Mouse (Mus musculus) kidney, adult 2 months (tissue): Measurements from ENCODE around the gene Plppr2.

ENCODE experiments used
- CTCF ChIP-seq: fragments of 200-500 bp; conservative IDR thresholded peaks from 2 replicates; pipeline ENCODE4 v1.5.1; 2011; ENCODE audit warnings: low read depth, mild to moderate bottlenecking, control low read depth, low read length, moderate library complexity, mixed read lengths; ENCODE audit not compliant: insufficient read depth, insufficient read length
- POLR2A ChIP-seq: fragments of 200-500 bp; IDR thresholded peaks from one replicate; pipeline ENCODE4 v1.6.1; 2011; ENCODE audit warnings: low read depth, low read length, control low read depth

- no peak for TF ChIP-seq POLR2A
- TF ChIP-seq CTCF = no peak
Measured at GRCm38 (mm10) chr9:21926784-21927183, 10.0 kb upstream of the Plppr2 start.
